Mouse (Mus musculus) megakaryocyte, embryonic 14.5 days (primary cell): ENCODE measurements around the gene Slx4. TPM values are rescaled to one million over a fixed set of nuclear protein-coding genes. Genes with fewer than 3 reads are reported as not detected.
"Not testable (repeated sequence)": the region's sequence is repeated elsewhere in the genome, so short reads cannot be mapped to it uniquely, and the experiment has no call there.

Source experiments
- H3K27me3 ChIP-seq: replicated peaks from 2 replicates; pipeline ENCODE3; 2012; ENCODE audit warnings: inconsistent platforms
- H3K36me3 ChIP-seq: replicated peaks from 2 replicates; pipeline ENCODE3; 2012; ENCODE audit warnings: low read length, inconsistent platforms, mixed read lengths
- H3K4me1 ChIP-seq: 2 replicates; pipeline ENCODE4 v1.6.1; 2012; ENCODE audit warnings: inconsistent platforms
- H3K4me3 ChIP-seq: replicated peaks from 2 replicates; pipeline ENCODE3; 2012; ENCODE audit warnings: moderate library complexity, mild to moderate bottlenecking, inconsistent platforms
- H3K9me3 ChIP-seq: 2 replicates; pipeline ENCODE4 v1.6.1; 2012; ENCODE audit warnings: inconsistent platforms
- FLI1 ChIP-seq: IDR thresholded peaks from 2 replicates; pipeline ENCODE4 v1.6.1; 2012; ENCODE audit warnings: low read length, inconsistent platforms, mixed read lengths
- GATA1 ChIP-seq: IDR thresholded peaks from 3 replicates; pipeline ENCODE4 v1.6.1; 2012; ENCODE audit warnings: mixed read lengths, low read length, inconsistent platforms, borderline replicate concordance
- polyA plus RNA-seq: library from polyadenylated mRNA; stranded (reverse); fragments of >175 nt; gene quantifications from 2 replicates; pipeline ENCODE4 v1.2.3, GENCODE M21; 2012; ENCODE audit warnings: low replicate concordance; ENCODE audit not compliant: insufficient read depth

Slx4 gene
- polyA plus RNA-seq, 1 experiment, result 15.6 TPM

- H3K9me3 ChIP-seq, result peaks cover 4% of the 10 kb centered on the region; the same call in 1 of the 2 replicates
- TF ChIP-seq FLI1, result no peak
- no peak for TF ChIP-seq GATA1
- H3K4me1 ChIP-seq, result peaks cover 9% of the 10 kb centered on the region; the same call in 1 of the 2 replicates
- peaks cover 26% of the 10 kb centered on the region for H3K36me3 ChIP-seq
- no peaks in the 10 kb centered on the region for H3K27me3 ChIP-seq
- H3K4me3 ChIP-seq, result peak overlapping the region; percentile 46
Measured at GRCm38 (mm10) chr16:4033971-4034370, 30.4 kb upstream of the Slx4 start.

- H3K9me3 ChIP-seq, result peaks cover 11% of the 10 kb centered on the region
- peaks cover 14% of the 10 kb centered on the region for H3K36me3 ChIP-seq
- no peak for TF ChIP-seq FLI1
- TF ChIP-seq GATA1, result no peak
- no peak overlapping the region for H3K4me3 ChIP-seq
- H3K4me1 ChIP-seq, result peaks cover 18% of the 10 kb centered on the region
- H3K27me3 ChIP-seq, result peaks cover 3% of the 10 kb centered on the region
Measured at GRCm38 (mm10) chr16:4032341-4032748, 28.8 kb upstream of the Slx4 start.

- TF ChIP-seq FLI1, result no peak
- no peak for TF ChIP-seq GATA1
- Histone ChIP-seq H3K4me1 (peaks cover 25% of the 10 kb centered on the region), H3K27me3 (peaks cover 3% of the 10 kb centered on the region), H3K4me3 (no peak overlapping the region), H3K36me3 (peaks cover 7% of the 10 kb centered on the region), H3K9me3 (peaks cover 11% of the 10 kb centered on the region)
Measured at GRCm38 (mm10) chr16:4031441-4032274, 28.1 kb upstream of the Slx4 start.

- peaks cover 11% of the 10 kb centered on the region for H3K9me3 ChIP-seq
- peaks cover 4% of the 10 kb centered on the region for H3K36me3 ChIP-seq
- no peak for TF ChIP-seq FLI1
- TF ChIP-seq GATA1, result no peak
- H3K4me1 ChIP-seq, result peaks cover 28% of the 10 kb centered on the region
- H3K4me3 ChIP-seq, result no peak overlapping the region
- H3K27me3 ChIP-seq, result peaks cover 3% of the 10 kb centered on the region
Measured at GRCm38 (mm10) chr16:4030501-4030900, 26.9 kb upstream of the Slx4 start.

- H3K4me1 ChIP-seq, result peaks cover 25% of the 10 kb centered on the region
Measured at GRCm38 (mm10) chr16:4029371-4029841, 25.8 kb upstream of the Slx4 start.

GRCm38 (mm10) chr16:4027211-4027610, 23.6 kb upstream of the Slx4 start:
- H3K36me3 ChIP-seq, result peaks cover 4% of the 10 kb centered on the region
- H3K9me3 ChIP-seq, result peaks cover 11% of the 10 kb centered on the region
- peaks cover 21% of the 10 kb centered on the region for H3K4me1 ChIP-seq
- no peak overlapping the region for H3K4me3 ChIP-seq
- peaks cover 3% of the 10 kb centered on the region for H3K27me3 ChIP-seq
- TF ChIP-seq GATA1 (no peak), FLI1 (no peak)

More at GRCm38 (mm10) chr16:4029371-4029841, 25.8 kb upstream of the Slx4 start:
- peaks cover 11% of the 10 kb centered on the region for H3K9me3 ChIP-seq
- H3K27me3 ChIP-seq, result peaks cover 3% of the 10 kb centered on the region
- TF ChIP-seq FLI1 (no peak), GATA1 (no peak)
- no peak overlapping the region for H3K4me3 ChIP-seq
- H3K36me3 ChIP-seq, result peaks cover 4% of the 10 kb centered on the region

GRCm38 (mm10) chr16:4026672-4027071, 23.1 kb upstream of the Slx4 start:
- H3K4me3 ChIP-seq, result no peak overlapping the region
- H3K4me1 ChIP-seq, result peaks cover 19% of the 10 kb centered on the region
- H3K27me3 ChIP-seq, result peaks cover 3% of the 10 kb centered on the region
- TF ChIP-seq GATA1, result no peak
- TF ChIP-seq FLI1, result no peak
- peaks cover 4% of the 10 kb centered on the region for H3K36me3 ChIP-seq
- peaks cover 12% of the 10 kb centered on the region for H3K9me3 ChIP-seq

DNA sequence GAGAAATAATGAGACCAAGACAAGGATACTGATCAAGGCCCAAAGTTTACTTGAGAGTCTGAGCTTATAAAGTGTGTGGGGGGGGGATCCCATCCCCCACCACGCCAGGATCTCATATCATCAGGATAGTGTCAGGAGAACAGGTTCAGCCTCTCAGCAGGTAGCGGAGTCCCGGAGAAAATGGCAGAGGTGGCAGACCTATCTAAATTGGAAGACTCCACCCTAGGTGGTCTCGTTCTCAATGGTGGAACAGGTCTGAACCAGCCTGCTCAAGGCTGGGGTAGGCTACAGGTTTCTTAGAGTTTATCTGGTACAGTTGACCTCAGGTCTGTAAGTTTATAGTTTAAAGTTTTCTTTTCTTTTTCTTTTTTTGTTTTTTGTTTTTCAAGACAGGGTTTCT, 19.1 kb upstream of the Slx4 start:
- TF ChIP-seq GATA1, result no peak
- Histone ChIP-seq H3K27me3 (peaks cover 3% of the 10 kb centered on the region), H3K9me3 (0 out of 2 replicates have a peak, but pooled peaks cover 3% of the 10 kb centered on the region), H3K4me3 (no peak overlapping the region), H3K4me1 (peaks cover 14% of the 10 kb centered on the region), H3K36me3 (no peaks in the 10 kb centered on the region)

GRCm38 (mm10) chr16:4021241-4021640, 17.7 kb upstream of the Slx4 start:
- Histone ChIP-seq H3K9me3 (peaks cover 3% of the 10 kb centered on the region), H3K36me3 (no peaks in the 10 kb centered on the region), H3K27me3 (peaks cover 3% of the 10 kb centered on the region), H3K4me3 (no peak overlapping the region), H3K4me1 (no peaks in the 10 kb centered on the region; the same call in 1 of the 2 replicates)
- TF ChIP-seq GATA1, result no peak
- TF ChIP-seq FLI1, result no peak

DNA sequence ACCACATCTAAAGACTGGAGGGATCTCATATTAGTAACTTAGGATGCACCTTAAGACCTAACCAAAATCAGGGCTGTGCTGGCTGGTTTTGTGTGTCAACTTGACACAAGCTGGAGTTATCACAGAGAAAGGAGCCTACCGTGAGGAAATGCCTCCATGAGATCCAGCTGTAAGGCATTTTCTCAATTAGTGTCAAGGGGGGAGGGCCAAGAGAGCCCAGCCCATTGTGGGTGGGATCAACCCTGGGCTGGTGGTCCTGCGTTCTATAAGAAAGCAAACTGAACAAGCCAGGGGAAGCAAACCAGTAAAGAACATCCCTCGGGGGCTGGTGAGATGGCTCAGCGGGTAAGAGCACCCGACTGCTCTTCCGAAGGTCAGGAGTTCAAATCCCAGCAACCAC, 13.9 kb upstream of the Slx4 start:
- peaks cover 23% of the 10 kb centered on the region for H3K9me3 ChIP-seq
- H3K36me3 ChIP-seq, H3K4me1 ChIP-seq, H3K27me3 ChIP-seq, H3K4me3 ChIP-seq: not testable (repeated sequence)

GRCm38 (mm10) chr16:4016786-4017185, 13.2 kb upstream of the Slx4 start:
- H3K4me1 ChIP-seq, H3K36me3 ChIP-seq, H3K27me3 ChIP-seq: not testable (repeated sequence)
- peak overlapping the region; percentile 50 for H3K4me3 ChIP-seq
- H3K9me3 ChIP-seq, result peaks cover 23% of the 10 kb centered on the region
